Mouse (Mus musculus) bone marrow macrophage, adult 2 months (primary cell): Measurements from ENCODE around the gene Epsti1.

Experiments
- CTCF ChIP-seq: IDR thresholded peaks from 2 replicates; pipeline ENCODE4 v1.5.1; 2012; ENCODE audit warnings: low read depth, mild to moderate bottlenecking, low read length, moderate library complexity
- POLR2A ChIP-seq: IDR thresholded peaks from 2 replicates; pipeline ENCODE4 v1.6.1; 2012; ENCODE audit warnings: mild to moderate bottlenecking, low read depth, low read length, borderline replicate concordance

DNA sequence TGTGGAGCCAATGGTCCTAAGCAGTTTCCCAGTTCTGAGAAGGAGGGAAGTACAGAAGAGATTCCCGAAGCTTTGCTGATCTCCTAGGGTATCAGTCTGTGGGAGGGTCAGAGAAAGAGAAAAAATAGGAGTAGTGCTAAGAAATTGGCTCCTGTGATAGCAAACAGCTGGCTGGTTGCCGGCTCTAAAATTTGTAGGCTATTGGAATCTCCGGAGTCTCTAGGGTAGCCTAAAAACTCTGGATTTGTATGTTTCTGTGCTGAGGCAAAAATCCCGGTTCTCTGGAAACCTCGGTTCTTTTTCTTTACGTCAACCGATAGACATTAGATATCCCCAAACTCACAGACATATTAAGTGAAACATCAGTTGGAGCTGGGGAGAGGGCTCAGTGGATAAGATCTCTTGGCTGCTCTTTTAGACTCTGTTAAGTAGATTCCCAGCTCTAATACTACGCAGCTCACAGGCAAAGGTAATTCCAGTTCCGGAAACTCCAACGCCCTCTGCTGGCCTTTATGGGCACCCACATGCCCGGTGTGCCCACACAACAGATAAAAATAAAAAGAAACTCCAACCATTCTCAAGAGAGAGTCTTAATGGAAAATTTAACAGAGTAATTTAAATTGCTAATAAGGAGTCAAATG, 138.0 kb downstream of the Epsti1 start:
- TF ChIP-seq CTCF (no peak), POLR2A (no peak)
